Mouse (Mus musculus) heart, embryonic 15.5 days (tissue): ENCODE results near the gene Gfi1b. TPM values are rescaled to one million over a fixed set of nuclear protein-coding genes. Genes with fewer than 3 reads are reported as not detected.

Experiments
- ATAC-seq: fragments of 200-750 bp; cut with Nextera tagmentation; replicated peaks from 2 replicates; pipeline ENCODE4 v1.8.0; 2017; ENCODE audit warnings: low read depth, moderate TSS enrichment; ENCODE audit not compliant: insufficient number of reproducible peaks, insufficient read depth, low FRiP score
- H3K27ac ChIP-seq: fragments of 300-500 bp; sonication (generic); 2 replicates; pipeline ENCODE4 v1.5.1; 2015; ENCODE audit warnings: mild to moderate bottlenecking, inconsistent platforms
- H3K27me3 ChIP-seq: fragments of 300-500 bp; sonication (generic); 2 replicates; pipeline ENCODE4 v1.6.1; 2015; ENCODE audit warnings: inconsistent platforms
- H3K36me3 ChIP-seq: fragments of 300-500 bp; sonication (generic); 2 replicates; pipeline ENCODE4 v1.6.1; 2015; ENCODE audit warnings: mild to moderate bottlenecking, inconsistent platforms
- H3K4me1 ChIP-seq: fragments of 300-500 bp; sonication (generic); replicated peaks from 2 replicates; pipeline ENCODE4 v1.6.1; 2015; ENCODE audit warnings: inconsistent platforms
- H3K4me2 ChIP-seq: fragments of 300-500 bp; sonication (generic); 2 replicates; pipeline ENCODE4 v1.6.1; 2015; ENCODE audit warnings: inconsistent platforms, mild to moderate bottlenecking, moderate library complexity
- H3K4me3 ChIP-seq: fragments of 300-500 bp; sonication (generic); 2 replicates; pipeline ENCODE4 v1.5.1; 2015; ENCODE audit warnings: mild to moderate bottlenecking, inconsistent platforms
- H3K9ac ChIP-seq: fragments of 300-500 bp; sonication (generic); 2 replicates; pipeline ENCODE4 v1.6.1; 2015; ENCODE audit warnings: mild to moderate bottlenecking, inconsistent platforms
- H3K9me3 ChIP-seq: fragments of 300-500 bp; sonication (generic); replicated peaks from 2 replicates; pipeline ENCODE4 v1.6.1; 2016; ENCODE audit warnings: inconsistent platforms
- whole genome bisulfite sequencing: fragments of 180-500 bp; shearing (Covaris S2); methylation state at CpG from one replicate; pipeline ENCODE4 v1.1.7; 2015; ENCODE audit warnings: mixed read lengths; 5-methylcytosine and 5-hydroxymethylcytosine counted together
- polyA plus RNA-seq: library from polyadenylated mRNA; unstranded; fragments of >200 nt; fragmentation: Nextera tagmentation; extraction: Ambion mirVana; gene quantifications from 2 replicates; pipeline ENCODE4 v1.2.1, GENCODE M21; 2015

Gfi1b gene
- polyA plus RNA-seq, 1 experiment from 2014 or later = 0.25 TPM

DNA sequence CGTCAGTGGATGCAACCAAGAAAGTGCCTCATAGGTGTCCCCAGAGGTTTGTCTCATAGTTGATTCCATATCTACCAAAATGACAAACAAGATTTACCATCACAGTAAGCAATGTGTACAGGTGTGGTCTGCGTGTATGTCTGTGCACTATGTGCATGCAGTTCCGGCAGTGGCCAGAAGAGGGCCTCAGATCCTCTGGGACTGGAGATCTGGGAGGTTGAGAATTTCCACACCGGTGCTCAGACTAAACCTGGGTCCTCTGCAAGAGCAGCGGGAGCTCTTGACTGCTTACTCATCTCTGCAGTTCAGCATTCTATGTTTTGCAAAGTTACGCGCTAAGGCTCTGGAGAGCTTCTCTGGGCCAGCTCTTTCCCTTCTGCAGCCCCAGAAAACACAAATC lies 24.8 kb downstream of the Gfi1b start:
- WGBS = 90% methylated on average over 7 of the region's 7 CpGs
- no peak overlapping the region for H3K4me3 ChIP-seq
- peaks cover 4% of the 10 kb centered on the region; the same call in 1 of the 2 replicates for H3K27me3 ChIP-seq
- H3K9ac ChIP-seq = no peak overlapping the region
- H3K4me2 ChIP-seq = no peak overlapping the region
- peaks cover 18% of the 10 kb centered on the region for H3K4me1 ChIP-seq
- H3K36me3 ChIP-seq = no peaks in the 10 kb centered on the region
- no peaks in the 10 kb centered on the region for H3K9me3 ChIP-seq
- ATAC-seq = no peak
- no peak overlapping the region for H3K27ac ChIP-seq

DNA sequence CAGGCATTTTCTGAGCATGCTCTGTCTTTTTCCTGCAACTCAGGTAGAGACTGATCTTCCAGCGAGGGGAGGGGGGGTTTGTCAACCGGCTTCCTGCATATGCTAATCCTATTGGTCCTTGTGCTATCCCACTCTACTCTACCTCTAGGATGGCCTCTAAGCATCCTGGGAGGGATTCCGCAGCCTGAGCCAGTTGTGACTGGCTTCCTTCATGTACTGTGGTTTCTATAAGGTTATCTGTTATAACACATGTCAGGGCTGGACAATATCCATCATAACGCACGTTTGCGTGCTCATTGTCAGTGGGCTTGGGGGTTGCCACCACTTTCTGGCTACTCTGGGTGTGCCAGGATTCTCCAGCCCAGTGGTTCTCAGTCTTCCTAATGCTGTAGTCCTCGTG lies 25.8 kb downstream of the Gfi1b start:
- WGBS = 78% methylated on average over 7 of the region's 7 CpGs
- H3K4me1 ChIP-seq = peaks cover 15% of the 10 kb centered on the region
- H3K27ac ChIP-seq = no peak overlapping the region
- H3K9ac ChIP-seq = no peak overlapping the region
- H3K36me3 ChIP-seq = no peaks in the 10 kb centered on the region
- no peaks in the 10 kb centered on the region for H3K9me3 ChIP-seq
- H3K4me3 ChIP-seq = no peak overlapping the region
- ATAC-seq = no peak
- peaks cover 7% of the 10 kb centered on the region; the same call in 1 of the 2 replicates for H3K27me3 ChIP-seq
- H3K4me2 ChIP-seq = no peak overlapping the region

DNA sequence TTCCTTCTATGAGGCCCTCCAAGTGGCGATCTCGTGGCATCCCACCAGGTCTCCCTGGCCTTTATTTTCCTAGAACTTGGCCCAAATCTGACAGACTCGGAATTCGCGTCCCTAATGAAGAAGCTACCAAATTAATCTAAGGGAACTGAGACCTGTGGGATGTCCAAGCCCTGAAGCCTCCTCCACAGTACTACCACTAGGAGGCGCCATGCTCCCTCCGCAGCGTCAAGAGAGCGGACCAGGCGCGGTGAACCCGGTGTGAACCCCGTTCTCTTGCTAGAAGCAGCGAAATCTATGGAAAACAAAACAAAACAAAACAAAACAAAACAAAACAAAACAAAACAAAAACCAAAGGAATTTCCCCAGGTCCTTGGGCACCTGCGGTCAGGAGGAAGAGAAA lies 29.0 kb downstream of the Gfi1b start:
- WGBS = 5% methylated on average over 15 of the region's 15 CpGs
- H3K27ac ChIP-seq = no peak overlapping the region
- H3K4me2 ChIP-seq = peak overlapping the region; percentile 35; the same call in 1 of the 2 replicates
- no peak for ATAC-seq
- peaks cover 12% of the 10 kb centered on the region; the same call in 1 of the 2 replicates for H3K27me3 ChIP-seq
- H3K4me3 ChIP-seq = no peak overlapping the region
- no peaks in the 10 kb centered on the region for H3K9me3 ChIP-seq
- H3K9ac ChIP-seq = no peak overlapping the region
- no peaks in the 10 kb centered on the region for H3K36me3 ChIP-seq
- H3K4me1 ChIP-seq = peaks cover 3% of the 10 kb centered on the region; the same call in 1 of the 2 replicates

DNA sequence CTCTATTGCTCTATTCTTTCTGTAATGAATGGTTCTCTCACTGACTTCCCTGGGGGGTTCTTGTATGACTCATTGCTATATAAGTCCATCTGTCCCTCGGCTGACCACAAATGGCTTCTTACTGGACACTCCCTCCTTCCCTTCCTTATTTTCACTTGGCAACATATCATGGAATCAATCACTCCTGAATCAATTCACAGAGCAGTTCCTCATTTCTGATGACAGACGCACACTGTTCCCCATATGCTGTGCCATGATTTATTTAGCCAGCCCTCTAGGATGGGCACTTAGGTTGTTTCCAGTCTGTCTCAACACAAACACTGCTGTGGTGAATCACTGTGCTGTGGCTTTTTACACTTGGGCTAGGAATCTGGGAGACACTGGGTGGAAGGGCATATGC lies 30.3 kb downstream of the Gfi1b start:
- no peaks in the 10 kb centered on the region for H3K36me3 ChIP-seq
- H3K9me3 ChIP-seq = no peaks in the 10 kb centered on the region
- H3K4me2 ChIP-seq = no peak overlapping the region
- H3K27ac ChIP-seq = no peak overlapping the region
- H3K27me3 ChIP-seq = peaks cover 12% of the 10 kb centered on the region; the same call in 1 of the 2 replicates
- H3K9ac ChIP-seq = no peak overlapping the region
- WGBS = 66% methylated on average over 2 of the region's 2 CpGs
- no peaks in the 10 kb centered on the region for H3K4me1 ChIP-seq
- no peak overlapping the region for H3K4me3 ChIP-seq
- no peak for ATAC-seq

GRCm38 (mm10) chr2:28588574-28588973 lies 33.2 kb downstream of the Gfi1b start:
- 28% methylated on average over 1 of the region's 1 CpGs for WGBS
- Histone ChIP-seq H3K27ac (no peak overlapping the region), H3K9ac (no peak overlapping the region), H3K9me3 (no peaks in the 10 kb centered on the region), H3K36me3 (no peaks in the 10 kb centered on the region), H3K4me2 (no peak overlapping the region), H3K4me3 (no peak overlapping the region), H3K4me1 (peaks cover 2% of the 10 kb centered on the region; the same call in 1 of the 2 replicates), H3K27me3 (peaks cover 10% of the 10 kb centered on the region; the same call in 1 of the 2 replicates)
- ATAC-seq = no peak

- Histone ChIP-seq H3K27me3 (peaks cover 5% of the 10 kb centered on the region; the same call in 1 of the 2 replicates), H3K9ac (no peak overlapping the region), H3K9me3 (no peaks in the 10 kb centered on the region), H3K4me2 (no peak overlapping the region), H3K36me3 (no peaks in the 10 kb centered on the region), H3K4me3 (no peak overlapping the region), H3K27ac (no peak overlapping the region), H3K4me1 (peaks cover 11% of the 10 kb centered on the region)
- 31% methylated on average over 2 of the region's 2 CpGs for WGBS
- no peak for ATAC-seq
Observed at GRCm38 (mm10) chr2:28585730-28586129, 36.1 kb downstream of the Gfi1b start.

DNA sequence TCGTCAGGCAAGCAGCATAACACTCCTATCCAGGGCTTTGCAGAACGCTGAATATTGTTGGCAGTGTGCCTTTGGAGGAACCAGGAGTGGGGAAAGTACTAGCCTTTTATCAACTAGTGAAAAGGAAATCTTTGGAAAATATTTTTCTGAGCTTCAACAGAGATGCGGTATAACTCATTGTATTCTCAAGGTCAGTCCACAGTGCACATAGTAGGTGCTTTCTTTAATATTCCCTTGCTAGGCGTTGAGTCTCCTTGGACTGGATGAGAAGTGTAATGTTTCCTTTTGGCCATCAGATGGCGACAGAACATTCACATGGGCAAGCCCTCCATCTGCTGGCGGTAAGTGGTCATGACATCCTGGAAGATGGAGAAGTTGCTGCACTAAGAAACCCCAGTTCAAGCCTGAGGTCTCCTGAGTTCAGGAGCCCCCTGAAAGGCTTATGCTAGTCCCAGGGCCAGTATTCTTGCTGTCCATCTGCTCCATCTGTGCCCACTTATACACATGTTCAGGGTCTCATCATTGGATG lies 36.7 kb downstream of the Gfi1b start:
- 19% methylated on average over 6 of the region's 6 CpGs for WGBS
- no peak overlapping the region for H3K4me2 ChIP-seq
- H3K9me3 ChIP-seq = no peaks in the 10 kb centered on the region
- H3K36me3 ChIP-seq = no peaks in the 10 kb centered on the region
- H3K27me3 ChIP-seq = peaks cover 5% of the 10 kb centered on the region; the same call in 1 of the 2 replicates
- no peak for ATAC-seq
- no peak overlapping the region for H3K27ac ChIP-seq
- no peak overlapping the region for H3K9ac ChIP-seq
- peaks cover 11% of the 10 kb centered on the region for H3K4me1 ChIP-seq
- no peak overlapping the region for H3K4me3 ChIP-seq

GRCm38 (mm10) chr2:28583651-28584050 lies 38.1 kb downstream of the Gfi1b start, which contains the start of gene Gtf3c5:
Gtf3c5 (minus strand) TSS chr2:28583751.
- peak within 1 kb of the TSS; percentile 75 for H3K4me2 ChIP-seq
- H3K9me3 ChIP-seq = no peaks in the 10 kb centered on the region
- peak within 1 kb of the TSS; percentile 86 for H3K27ac ChIP-seq
- WGBS = 69% methylated on average over 9 of the region's 9 CpGs
- H3K9ac ChIP-seq = peak within 1 kb of the TSS; percentile 66
- peaks cover 5% of the 10 kb centered on the region; the same call in 1 of the 2 replicates for H3K27me3 ChIP-seq
- peaks cover 4% of the 10 kb centered on the region; the same call in 1 of the 2 replicates for H3K36me3 ChIP-seq
- ATAC-seq = no peak
- H3K4me1 ChIP-seq = peaks cover 11% of the 10 kb centered on the region
- peak within 1 kb of the TSS; percentile 73 for H3K4me3 ChIP-seq

DNA sequence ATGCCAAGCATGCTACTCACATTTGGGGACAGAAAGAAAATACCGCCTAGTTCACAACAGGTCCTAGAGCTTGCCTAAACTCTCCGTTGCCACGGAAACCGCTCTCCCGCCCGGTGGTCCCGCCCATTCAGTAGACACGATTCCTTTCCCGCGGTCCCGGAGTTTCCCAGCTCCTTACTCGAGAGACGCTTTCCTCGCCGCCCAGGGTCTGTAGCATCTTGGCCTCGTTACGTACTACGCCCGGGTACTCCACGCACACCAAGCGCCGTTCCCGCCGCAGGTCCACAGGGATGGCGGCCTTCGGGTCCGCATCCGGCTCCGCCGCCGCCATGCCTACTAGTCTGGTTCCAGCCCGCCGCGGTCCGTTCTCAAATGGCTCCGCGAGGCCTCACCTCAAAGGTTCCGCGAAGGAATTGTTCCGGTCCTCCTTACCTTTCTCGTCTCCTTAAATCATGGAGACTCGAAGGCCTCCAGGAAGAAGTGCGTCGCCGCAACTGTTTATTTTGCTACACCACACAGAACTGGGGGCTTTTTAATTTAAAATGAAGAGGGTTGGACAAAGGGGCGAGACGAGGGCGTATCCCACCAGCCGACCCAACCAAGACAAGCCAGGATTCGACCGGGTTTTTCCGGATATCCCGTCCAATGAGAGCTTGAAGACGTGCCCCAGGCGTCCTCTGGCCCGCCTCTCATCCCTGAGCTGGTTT lies 39.0 kb downstream of the Gfi1b start:
- Histone ChIP-seq H3K27me3 (no peaks in the 10 kb centered on the region), H3K4me2 (peak overlapping the region; percentile 75), H3K36me3 (peaks cover 9% of the 10 kb centered on the region), H3K4me3 (peak overlapping the region; percentile 73), H3K9me3 (no peaks in the 10 kb centered on the region), H3K9ac (peak overlapping the region; percentile 66), H3K4me1 (peaks cover 11% of the 10 kb centered on the region), H3K27ac (peak overlapping the region; percentile 86)
- peak; percentile 88 for ATAC-seq
- WGBS = 0% methylated on average over 56 of the region's 56 CpGs

DNA sequence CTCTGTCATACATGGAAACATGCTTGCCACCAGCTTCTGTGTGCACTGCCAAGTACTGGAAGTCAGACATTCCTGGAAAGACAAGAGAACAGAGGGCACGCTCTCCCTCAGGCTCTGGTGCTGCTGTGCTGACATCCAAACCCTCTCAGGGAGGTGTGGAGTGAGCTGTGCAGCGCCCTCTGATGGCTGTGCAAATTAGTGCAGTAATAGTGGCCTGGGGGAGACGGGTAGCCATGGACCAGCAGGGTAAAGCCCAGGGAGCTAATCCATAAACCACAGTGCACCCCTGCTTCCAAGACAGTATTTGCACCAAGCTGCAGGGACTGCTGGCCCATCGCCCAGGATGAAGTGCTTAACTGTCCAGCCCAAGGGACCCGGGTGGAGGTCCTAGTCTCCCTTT lies 43.8 kb downstream of the Gfi1b start:
- no peak overlapping the region for H3K4me2 ChIP-seq
- no peaks in the 10 kb centered on the region for H3K9me3 ChIP-seq
- no peak for ATAC-seq
- no peak overlapping the region for H3K4me3 ChIP-seq
- H3K27me3 ChIP-seq = no peaks in the 10 kb centered on the region
- H3K4me1 ChIP-seq = peaks cover 6% of the 10 kb centered on the region; the same call in 1 of the 2 replicates
- no peak overlapping the region for H3K27ac ChIP-seq
- WGBS = 76% methylated on average over 5 of the region's 5 CpGs
- no peak overlapping the region for H3K9ac ChIP-seq
- H3K36me3 ChIP-seq = peaks cover 47% of the 10 kb centered on the region

GRCm38 (mm10) chr2:28576815-28577214 lies 45.0 kb downstream of the Gfi1b start:
- no peak for ATAC-seq
- H3K27me3 ChIP-seq = no peaks in the 10 kb centered on the region
- WGBS = 80% methylated on average over 3 of the region's 3 CpGs
- peaks cover 3% of the 10 kb centered on the region; the same call in 1 of the 2 replicates for H3K4me1 ChIP-seq
- H3K27ac ChIP-seq = no peak overlapping the region
- H3K36me3 ChIP-seq = peaks cover 58% of the 10 kb centered on the region
- no peaks in the 10 kb centered on the region for H3K9me3 ChIP-seq
- H3K9ac ChIP-seq = no peak overlapping the region
- H3K4me3 ChIP-seq = no peak overlapping the region
- H3K4me2 ChIP-seq = no peak overlapping the region
